Mouse (Mus musculus) heart, adult 10 weeks (tissue): Measurements from ENCODE around the gene Olfr658. TPM values are rescaled to one million over a fixed set of nuclear protein-coding genes. Genes with fewer than 3 reads are reported as not detected.

Experiments used
- polyA plus RNA-seq: library from polyadenylated mRNA; stranded (reverse); fragments of 350-450 nt; fragmentation: Illumina TruSeq; extraction: RNeasy Lipid Tissue Mini Kit (QIAGEN cat#74804); gene quantifications from one replicate; pipeline ENCODE4 v1.2.3, GENCODE M21; 2014; ENCODE audit warnings: low read depth, low replicate concordance

Gene Olfr658
- polyA plus RNA-seq, result not detected

DNA sequence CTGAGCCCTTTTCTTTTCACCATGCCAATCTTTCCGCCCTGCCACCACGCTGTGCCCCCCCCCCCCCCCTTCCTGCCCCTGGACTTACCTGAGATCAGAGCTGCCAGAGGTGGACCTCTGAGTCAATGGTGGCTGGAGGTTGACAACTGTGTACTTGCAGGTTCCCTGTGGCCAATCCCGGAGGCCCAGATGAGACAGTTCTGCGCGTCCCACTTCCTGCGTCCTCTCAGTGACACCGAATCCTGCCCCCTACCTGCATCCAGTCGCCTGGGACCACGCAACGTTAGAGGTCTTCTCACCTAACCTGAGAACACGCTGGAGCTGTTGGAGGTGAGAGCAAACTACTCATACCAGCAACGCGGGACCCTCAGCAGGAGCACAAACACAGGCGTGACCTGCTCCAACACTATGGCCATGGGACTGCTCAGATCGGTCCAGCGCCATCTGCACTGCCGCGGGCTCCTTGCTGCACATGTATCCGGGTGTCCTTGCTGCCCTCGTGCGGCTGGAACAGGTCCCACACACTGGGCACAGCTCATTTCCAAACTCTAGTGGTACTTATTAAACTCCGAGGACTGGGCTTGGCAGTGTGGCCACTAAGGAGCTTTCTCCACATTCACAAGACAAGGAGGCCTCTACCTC is at the start of gene Olfr658:
Olfr658 (minus strand) TSS at position 465 of the 642 bp plus-strand sequence.

DNA sequence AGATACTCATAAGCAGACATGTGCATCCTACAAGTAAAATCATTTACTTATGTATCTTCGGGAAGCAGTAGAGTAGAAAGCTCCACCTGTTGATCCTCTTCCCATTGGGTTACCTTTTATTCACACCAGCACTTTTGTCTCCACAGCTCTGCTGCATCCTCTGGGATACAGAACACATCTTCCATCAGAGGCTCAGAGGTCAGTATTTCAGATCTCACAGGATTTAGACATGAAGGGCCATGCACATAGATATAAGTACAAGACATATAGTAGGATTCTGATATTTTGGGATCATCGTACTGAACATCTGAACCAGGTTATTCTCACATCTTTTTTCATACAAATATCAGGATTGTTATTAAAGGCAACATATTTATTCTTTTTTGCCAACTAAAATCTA is 39.1 kb upstream of the Olfr658 start, which contains the start of gene Olfr661:
Olfr661 (plus strand) TSS at position 301 of the 400 bp plus-strand sequence.

DNA sequence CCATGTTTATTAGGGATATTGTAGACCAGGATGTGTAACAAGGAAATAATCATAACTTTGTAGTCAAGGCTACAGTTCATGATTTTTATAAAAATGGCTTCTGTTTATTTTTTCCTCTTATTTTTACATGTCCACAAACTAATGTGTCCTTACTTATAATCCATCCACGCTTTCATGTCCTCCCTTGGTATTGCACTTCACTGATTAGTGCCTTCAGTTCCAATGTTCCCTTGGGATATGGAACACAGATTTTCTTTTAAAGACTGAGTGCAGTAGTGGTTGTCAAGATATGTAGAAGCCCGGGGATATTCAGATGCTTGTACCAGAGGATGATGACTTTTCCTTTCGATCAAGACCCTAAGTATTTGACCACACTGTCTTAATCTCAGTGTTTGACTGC is 19.3 kb upstream of the Olfr658 start, which contains the start of gene Olfr659:
Olfr659 (plus strand) TSS at position 301 of the 400 bp plus-strand sequence.

DNA sequence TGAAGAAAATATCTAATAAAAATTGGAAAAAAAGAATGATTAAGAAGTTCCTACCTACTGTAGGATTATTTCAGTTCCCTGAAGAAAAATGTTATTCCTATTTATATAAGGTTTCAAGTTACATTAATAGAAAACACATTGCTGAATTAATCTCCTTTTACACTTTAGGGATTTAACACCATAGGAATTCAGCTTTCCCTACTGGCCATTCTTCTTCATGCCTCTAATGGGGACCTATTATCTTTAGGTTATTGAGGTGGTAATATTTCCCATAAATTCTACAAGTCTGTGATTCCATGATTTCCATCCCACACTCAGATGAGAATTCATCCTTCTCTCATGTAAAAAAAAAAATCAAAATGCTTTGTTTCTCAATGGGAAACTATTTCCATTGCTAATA is 22.6 kb downstream of the Olfr658 start, which contains the start of gene Olfr657:
Olfr657 (plus strand) TSS at position 301 of the 400 bp plus-strand sequence.

DNA sequence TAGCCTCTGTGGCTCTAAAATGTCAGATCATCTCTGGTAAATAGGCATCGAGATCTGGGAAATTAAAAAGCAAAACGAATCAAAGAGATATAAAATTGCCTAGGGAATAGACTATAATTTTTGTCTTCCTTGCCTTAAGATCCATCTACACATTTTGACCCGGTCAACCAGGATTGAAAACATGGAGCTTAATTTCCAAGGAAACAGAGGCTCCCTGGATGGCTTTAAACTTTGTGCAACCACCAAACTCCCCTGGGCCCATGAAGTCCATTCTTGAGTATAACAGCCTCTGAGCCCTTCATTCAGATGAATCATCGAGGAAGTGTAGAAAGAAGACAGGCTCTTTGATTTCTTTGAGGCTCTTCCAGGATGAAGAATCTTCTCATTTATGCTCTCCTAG is 33.5 kb downstream of the Olfr658 start, which contains the start of gene Olfr656:
Olfr656 (plus strand) TSS at position 301 of the 400 bp plus-strand sequence.

DNA sequence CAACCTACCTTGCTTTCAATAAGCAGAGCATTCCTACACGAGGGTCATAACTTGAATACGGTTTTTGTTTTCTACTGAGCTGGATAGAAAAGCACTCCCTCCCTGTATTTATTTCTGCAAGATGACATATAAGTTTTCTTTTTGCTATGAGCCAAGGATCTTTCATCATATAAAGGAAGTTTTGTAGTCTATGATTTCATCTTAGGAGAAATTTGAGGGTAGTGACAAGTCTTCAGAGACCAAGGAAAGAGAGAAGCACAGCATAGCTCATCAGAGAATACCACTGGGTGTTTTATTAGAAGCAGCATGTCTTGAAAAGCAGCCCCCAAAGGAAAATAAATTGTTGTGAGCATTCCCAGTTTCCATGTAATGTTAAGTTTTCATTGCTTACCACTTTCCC is 45.4 kb downstream of the Olfr658 start, which contains the start of gene Olfr655:
Olfr655 (minus strand) TSS at position 101 of the 400 bp plus-strand sequence.

Other genes starting within 250 kb of the Olfr658 start
- not detected for gene Trim30c, start 246.5 kb downstream of the Olfr658 start, polyA plus RNA-seq
- 6.7 TPM for gene Trim30a, start 182.1 kb downstream of the Olfr658 start, polyA plus RNA-seq
- 2.1 TPM for gene Trim30d, start 139.5 kb downstream of the Olfr658 start, polyA plus RNA-seq
- not detected for gene Olfr651, start 97.2 kb downstream of the Olfr658 start, polyA plus RNA-seq
- gene Olfr652, start 86.4 kb downstream of the Olfr658 start, polyA plus RNA-seq, result not detected
- gene Olfr653, start 70.0 kb downstream of the Olfr658 start, polyA plus RNA-seq, result not detected
- gene Olfr654, start 60.3 kb downstream of the Olfr658 start, polyA plus RNA-seq, result not detected
- not detected for gene Olfr655, start 45.5 kb downstream of the Olfr658 start, polyA plus RNA-seq
- gene Olfr656, start 33.4 kb downstream of the Olfr658 start, polyA plus RNA-seq, result not detected
- not detected for gene Olfr657, start 22.5 kb downstream of the Olfr658 start, polyA plus RNA-seq
- gene Olfr659, start 19.4 kb upstream of the Olfr658 start, polyA plus RNA-seq, result not detected
- gene Olfr661, start 39.2 kb upstream of the Olfr658 start, polyA plus RNA-seq, result not detected
- not detected for gene Usp17le, start 130.2 kb upstream of the Olfr658 start, polyA plus RNA-seq
- gene Usp17lb, start 195.3 kb upstream of the Olfr658 start, polyA plus RNA-seq, result not detected
- gene Usp17la, start 209.7 kb upstream of the Olfr658 start, polyA plus RNA-seq, result not detected
- not detected for gene Olfr665, start 230.7 kb upstream of the Olfr658 start, polyA plus RNA-seq
- gene Olfr666, start 248.6 kb upstream of the Olfr658 start, polyA plus RNA-seq, result not detected